Mouse (Mus musculus) midbrain, embryonic 15.5 days (tissue): ENCODE data around the gene Rubcnl. TPM values are rescaled to one million over a fixed set of nuclear protein-coding genes. Genes with fewer than 3 reads are reported as not detected.
A peak's percentile ranks its signal among the peaks of the same experiment; 100 is the strongest.

Experiments used
- ATAC-seq: fragments of 200-750 bp; cut with Nextera tagmentation; replicated peaks from 2 replicates; pipeline ENCODE4 v1.8.0; 2017; ENCODE audit warnings: moderate TSS enrichment
- H3K27ac ChIP-seq: fragments of 300-500 bp; sonication (generic); 2 replicates; pipeline ENCODE4 v1.5.1; 2015; ENCODE audit warnings: mild to moderate bottlenecking, inconsistent platforms
- H3K27me3 ChIP-seq: fragments of 300-500 bp; sonication (generic); replicated peaks from 2 replicates; pipeline ENCODE4 v1.6.1; 2015; ENCODE audit warnings: inconsistent platforms
- H3K36me3 ChIP-seq: fragments of 300-500 bp; sonication (generic); replicated peaks from 2 replicates; pipeline ENCODE4 v1.6.1; 2015; ENCODE audit warnings: inconsistent platforms
- H3K4me1 ChIP-seq: fragments of 300-500 bp; sonication (generic); 2 replicates; pipeline ENCODE4 v1.6.1; 2015; ENCODE audit warnings: inconsistent platforms
- H3K4me2 ChIP-seq: fragments of 300-500 bp; sonication (generic); 2 replicates; pipeline ENCODE4 v1.6.1; 2015; ENCODE audit warnings: inconsistent platforms, mild to moderate bottlenecking, moderate library complexity
- H3K4me3 ChIP-seq: fragments of 300-500 bp; sonication (generic); 2 replicates; pipeline ENCODE4 v1.5.1; 2015; ENCODE audit warnings: mild to moderate bottlenecking, inconsistent platforms
- H3K9ac ChIP-seq: fragments of 300-500 bp; sonication (generic); 2 replicates; pipeline ENCODE4 v1.6.1; 2015; ENCODE audit warnings: mild to moderate bottlenecking, inconsistent platforms
- H3K9me3 ChIP-seq: fragments of 300-500 bp; sonication (generic); 2 replicates; pipeline ENCODE4 v1.6.1; 2016; ENCODE audit warnings: inconsistent platforms
- WGBS: fragments of 180-500 bp; shearing (Covaris S2); methylation state at CpG from one replicate; pipeline ENCODE4 v1.1.7; 2015; ENCODE audit warnings: mixed read lengths; 5-methylcytosine and 5-hydroxymethylcytosine counted together
- polyA plus RNA-seq: library from polyadenylated mRNA; unstranded; fragments of >200 nt; fragmentation: Nextera tagmentation; extraction: Ambion mirVana; gene quantifications from 2 replicates; pipeline ENCODE4 v1.2.1, GENCODE M21; 2015

The Rubcnl gene
- polyA plus RNA-seq, 1 experiment from 2014 or later: 0.06 TPM

DNA sequence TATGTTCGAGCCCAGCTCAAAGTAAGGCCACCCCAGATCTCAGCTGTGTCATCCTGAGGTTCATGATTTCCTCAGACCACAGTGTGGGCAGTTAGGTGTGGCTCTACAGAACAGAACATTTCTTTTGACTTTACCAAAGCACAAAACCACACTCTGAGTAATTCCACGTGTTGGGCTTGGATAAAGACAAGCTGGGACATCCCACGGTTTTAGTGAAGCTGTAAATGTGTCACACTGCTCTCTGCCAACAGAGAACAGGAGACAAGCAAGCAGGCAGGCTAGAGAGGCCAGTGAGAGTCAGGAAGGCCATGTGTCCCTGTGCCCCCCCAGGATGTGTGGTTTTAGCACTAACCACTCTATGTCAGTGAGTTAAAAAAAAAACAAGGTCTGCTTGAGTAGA lies 19.3 kb upstream of the Rubcnl start:
- H3K9ac ChIP-seq: no peak overlapping the region
- no peak overlapping the region for H3K4me3 ChIP-seq
- no peaks in the 10 kb centered on the region for H3K27me3 ChIP-seq
- WGBS: 78% methylated on average over 3 of the region's 3 CpGs
- no peak overlapping the region for H3K4me2 ChIP-seq
- ATAC-seq: no peak
- no peaks in the 10 kb centered on the region for H3K9me3 ChIP-seq
- no peaks in the 10 kb centered on the region for H3K4me1 ChIP-seq
- H3K36me3 ChIP-seq: no peaks in the 10 kb centered on the region
- H3K27ac ChIP-seq: no peak overlapping the region

DNA sequence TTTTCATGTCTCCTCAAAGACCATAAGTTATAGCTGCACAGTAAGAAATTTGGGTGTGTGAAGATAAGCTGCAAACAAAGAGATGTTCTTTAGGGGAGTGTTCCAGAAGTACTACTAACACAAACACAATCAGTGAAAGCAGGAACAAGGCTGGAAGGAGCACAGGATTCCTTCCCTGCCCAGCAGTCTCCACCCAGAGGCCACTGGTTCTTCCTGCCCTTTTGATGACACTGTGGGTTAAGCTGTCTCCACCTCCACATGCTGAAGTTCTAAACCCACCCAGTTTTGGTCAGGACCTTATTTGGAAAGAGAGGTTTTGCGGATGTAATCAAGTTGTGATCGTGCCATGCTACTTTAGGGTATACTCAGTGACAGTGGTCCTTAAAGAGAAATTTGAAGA lies 18.8 kb upstream of the Rubcnl start:
- no peaks in the 10 kb centered on the region for H3K36me3 ChIP-seq
- H3K9me3 ChIP-seq: no peaks in the 10 kb centered on the region
- no peak overlapping the region for H3K4me2 ChIP-seq
- H3K4me1 ChIP-seq: no peaks in the 10 kb centered on the region
- no peak for ATAC-seq
- H3K9ac ChIP-seq: no peak overlapping the region
- no peak overlapping the region for H3K4me3 ChIP-seq
- H3K27ac ChIP-seq: no peak overlapping the region
- 98% methylated on average over 2 of the region's 2 CpGs for WGBS
- no peaks in the 10 kb centered on the region for H3K27me3 ChIP-seq

- no peaks in the 10 kb centered on the region for H3K4me1 ChIP-seq
- H3K27me3 ChIP-seq: no peaks in the 10 kb centered on the region
- H3K9ac ChIP-seq: no peak overlapping the region
- H3K27ac ChIP-seq: no peak overlapping the region
- 90% methylated on average over 6 of the region's 6 CpGs for WGBS
- no peak overlapping the region for H3K4me3 ChIP-seq
- no peaks in the 10 kb centered on the region for H3K36me3 ChIP-seq
- H3K9me3 ChIP-seq: no peaks in the 10 kb centered on the region
- ATAC-seq: no peak
- H3K4me2 ChIP-seq: no peak overlapping the region
These were observed 14.5 kb upstream of the Rubcnl start for GRCm38 (mm10) chr14:75001364-75001763.

GRCm38 (mm10) chr14:75003356-75003755 lies 12.5 kb upstream of the Rubcnl start:
- WGBS: 80% methylated on average over 3 of the region's 3 CpGs
- Histone ChIP-seq H3K9me3 (no peaks in the 10 kb centered on the region), H3K36me3 (no peaks in the 10 kb centered on the region), H3K4me2 (no peak overlapping the region), H3K4me3 (no peak overlapping the region), H3K27ac (no peak overlapping the region), H3K9ac (no peak overlapping the region), H3K27me3 (no peaks in the 10 kb centered on the region), H3K4me1 (no peaks in the 10 kb centered on the region)
- no peak for ATAC-seq

DNA sequence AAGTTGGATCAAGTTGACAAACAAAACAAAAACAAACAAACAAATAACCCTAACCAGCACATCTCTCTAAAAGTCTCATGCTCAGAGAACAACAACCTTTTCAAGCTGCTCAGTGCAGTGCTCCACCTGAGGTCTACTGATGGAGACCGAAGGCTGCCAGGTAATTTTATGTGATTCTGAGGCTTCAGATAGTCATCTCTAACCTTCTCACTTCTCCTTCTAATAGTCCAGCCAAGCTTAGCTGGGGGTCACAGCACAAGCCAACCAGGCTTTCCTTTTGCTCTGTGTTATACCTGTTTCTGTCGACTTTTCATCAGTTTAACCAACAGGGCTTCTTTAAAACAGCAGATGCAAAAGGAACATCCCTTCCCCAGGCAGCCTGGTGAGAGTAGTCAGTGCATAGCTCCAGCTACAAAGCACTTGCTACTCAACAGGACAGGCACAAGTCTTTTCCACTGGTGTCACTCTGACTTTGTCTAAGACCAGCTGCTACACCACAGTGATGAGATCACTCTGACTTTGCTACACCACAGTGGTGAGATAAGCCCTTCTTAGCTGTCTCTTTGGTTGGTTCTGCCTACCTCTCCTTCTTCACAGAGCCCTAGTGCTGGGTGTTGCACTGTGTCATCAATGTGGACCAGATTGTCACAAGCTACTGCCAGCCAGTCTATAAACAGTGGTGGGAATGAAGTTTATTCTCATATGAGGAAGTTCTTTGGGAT lies 10.2 kb upstream of the Rubcnl start:
- no peak overlapping the region for H3K4me2 ChIP-seq
- H3K4me1 ChIP-seq: no peaks in the 10 kb centered on the region
- H3K4me3 ChIP-seq: no peak overlapping the region
- ATAC-seq: no peak
- no peaks in the 10 kb centered on the region for H3K36me3 ChIP-seq
- H3K27me3 ChIP-seq: no peaks in the 10 kb centered on the region
- H3K27ac ChIP-seq: no peak overlapping the region
- WGBS: 93% methylated on average over 2 of the region's 2 CpGs
- H3K9me3 ChIP-seq: no peaks in the 10 kb centered on the region
- no peak overlapping the region for H3K9ac ChIP-seq

GRCm38 (mm10) chr14:75010346-75010745 lies 5.5 kb upstream of the Rubcnl start:
- no peaks in the 10 kb centered on the region for H3K36me3 ChIP-seq
- H3K9ac ChIP-seq: no peak overlapping the region
- no peak overlapping the region for H3K27ac ChIP-seq
- H3K4me2 ChIP-seq: no peak overlapping the region
- H3K4me3 ChIP-seq: no peak overlapping the region
- no peaks in the 10 kb centered on the region for H3K27me3 ChIP-seq
- 81% methylated on average over 4 of the region's 4 CpGs for WGBS
- no peaks in the 10 kb centered on the region for H3K9me3 ChIP-seq
- H3K4me1 ChIP-seq: no peaks in the 10 kb centered on the region
- no peak for ATAC-seq

DNA sequence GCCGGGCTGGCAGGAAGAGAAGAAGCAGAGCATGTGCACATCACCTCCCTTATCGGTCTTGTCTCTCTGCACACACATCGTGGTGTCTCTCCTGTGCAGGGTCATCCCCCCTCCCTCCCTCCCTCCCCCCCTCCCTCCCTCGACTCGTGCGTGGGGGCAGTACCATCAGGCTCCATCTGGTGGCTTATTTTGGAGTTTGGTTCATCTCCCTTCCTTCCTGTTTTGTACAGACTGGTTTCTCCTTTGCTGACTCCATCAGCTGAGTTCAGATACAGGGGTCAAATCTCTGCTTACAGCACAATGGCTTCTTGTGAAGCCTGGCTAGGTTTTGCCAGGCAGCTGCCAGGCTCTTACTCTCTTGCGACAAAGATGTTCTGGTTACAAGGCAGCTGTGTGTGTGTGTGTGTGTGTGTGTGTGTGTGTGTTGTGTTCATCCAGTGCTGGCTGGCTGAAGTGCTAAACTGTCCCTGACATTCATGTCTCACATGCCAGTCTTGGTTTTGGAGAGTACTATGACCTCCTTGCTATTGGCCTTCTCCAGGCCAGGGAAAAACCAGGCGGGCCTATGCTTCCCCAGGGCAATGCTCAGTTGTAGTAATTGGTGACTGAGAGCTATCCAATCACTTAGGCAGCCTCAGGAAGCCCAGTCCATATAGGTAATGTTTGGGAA lies 4.7 kb upstream of the Rubcnl start:
- H3K9me3 ChIP-seq: no peaks in the 10 kb centered on the region
- no peaks in the 10 kb centered on the region for H3K36me3 ChIP-seq
- no peak for ATAC-seq
- peaks cover 3% of the 10 kb centered on the region; the same call in 1 of the 2 replicates for H3K4me1 ChIP-seq
- no peak overlapping the region for H3K27ac ChIP-seq
- no peak overlapping the region for H3K9ac ChIP-seq
- WGBS: 35% methylated on average over 8 of the region's 8 CpGs
- no peak overlapping the region for H3K4me3 ChIP-seq
- no peaks in the 10 kb centered on the region for H3K27me3 ChIP-seq
- H3K4me2 ChIP-seq: no peak overlapping the region

GRCm38 (mm10) chr14:75016715-75017020 lies 841 bp downstream of the Rubcnl start:
- ATAC-seq: no peak
- peaks cover 3% of the 10 kb centered on the region; the same call in 1 of the 2 replicates for H3K27me3 ChIP-seq
- H3K27ac ChIP-seq: no peak overlapping the region
- no peaks in the 10 kb centered on the region for H3K36me3 ChIP-seq
- 77% methylated on average over 9 of the region's 9 CpGs for WGBS
- peak overlapping the region; percentile 45 for H3K4me3 ChIP-seq
- peak overlapping the region; percentile 97 for H3K4me2 ChIP-seq
- H3K9ac ChIP-seq: no peak overlapping the region; the same call in 1 of the 2 replicates
- H3K4me1 ChIP-seq: peaks cover 7% of the 10 kb centered on the region; the same call in 1 of the 2 replicates
- no peaks in the 10 kb centered on the region for H3K9me3 ChIP-seq

GRCm38 (mm10) chr14:75017277-75017676 lies 1.4 kb downstream of the Rubcnl start:
- no peak overlapping the region for H3K27ac ChIP-seq
- no peaks in the 10 kb centered on the region for H3K9me3 ChIP-seq
- H3K36me3 ChIP-seq: no peaks in the 10 kb centered on the region
- no peak overlapping the region for H3K4me2 ChIP-seq
- H3K27me3 ChIP-seq: peaks cover 3% of the 10 kb centered on the region; the same call in 1 of the 2 replicates
- H3K9ac ChIP-seq: no peak overlapping the region
- no peak overlapping the region for H3K4me3 ChIP-seq
- ATAC-seq: no peak
- peaks cover 7% of the 10 kb centered on the region; the same call in 1 of the 2 replicates for H3K4me1 ChIP-seq
- 91% methylated on average over 7 of the region's 7 CpGs for WGBS

GRCm38 (mm10) chr14:75017877-75018825 lies 2.3 kb downstream of the Rubcnl start:
- WGBS: 89% methylated on average over 18 of the region's 18 CpGs
- peaks cover 3% of the 10 kb centered on the region; the same call in 1 of the 2 replicates for H3K27me3 ChIP-seq
- H3K27ac ChIP-seq: no peak overlapping the region
- H3K9me3 ChIP-seq: no peaks in the 10 kb centered on the region
- H3K4me3 ChIP-seq: no peak overlapping the region
- no peak for ATAC-seq
- H3K36me3 ChIP-seq: no peaks in the 10 kb centered on the region
- peaks cover 7% of the 10 kb centered on the region; the same call in 1 of the 2 replicates for H3K4me1 ChIP-seq
- H3K4me2 ChIP-seq: no peak overlapping the region
- H3K9ac ChIP-seq: no peak overlapping the region

GRCm38 (mm10) chr14:75018829-75019228 lies 3.0 kb downstream of the Rubcnl start:
- no peaks in the 10 kb centered on the region for H3K9me3 ChIP-seq
- H3K4me1 ChIP-seq: peaks cover 7% of the 10 kb centered on the region; the same call in 1 of the 2 replicates
- H3K4me2 ChIP-seq: no peak overlapping the region
- no peaks in the 10 kb centered on the region for H3K36me3 ChIP-seq
- no peak overlapping the region for H3K27ac ChIP-seq
- no peak for ATAC-seq
- H3K27me3 ChIP-seq: peaks cover 3% of the 10 kb centered on the region; the same call in 1 of the 2 replicates
- WGBS: 84% methylated on average over 4 of the region's 4 CpGs
- H3K9ac ChIP-seq: no peak overlapping the region
- H3K4me3 ChIP-seq: no peak overlapping the region
